Mouse (Mus musculus): Measurements from ENCODE around the gene Gprc5c. TPM values are rescaled to one million over a fixed set of nuclear protein-coding genes. Genes with fewer than 3 reads are reported as not detected.

The Gprc5c gene
- polyA plus RNA-seq, 1 experiment from 2014 or later, result 41.1 TPM

Other genes with a start within 250 kb of the Gprc5c start
- 1,033 and 1,082 TPM in 2 replicates for gene Rpl38, start 182.6 kb upstream of the Gprc5c start, polyA plus RNA-seq (2014; fragmentation: Nextera tagmentation; extraction: Ambion mirVana)
- gene Ttyh2, start 175.7 kb upstream of the Gprc5c start, polyA plus RNA-seq (2014; fragmentation: Nextera tagmentation; extraction: Ambion mirVana), result 9.5 and 10.0 TPM in 2 replicates
- gene Dnaic2, start 123.7 kb upstream of the Gprc5c start, polyA plus RNA-seq (2014; fragmentation: Nextera tagmentation; extraction: Ambion mirVana), result 0.20 TPM in 1 of 2 replicates, not detected in the other
- gene Kif19a, start 85.8 kb upstream of the Gprc5c start, polyA plus RNA-seq (2014; fragmentation: Nextera tagmentation; extraction: Ambion mirVana), result 0.15 TPM in 1 of 2 replicates, not detected in the other
- 0.09 and 0.65 TPM in 2 replicates for gene Btbd17, start 55.2 kb upstream of the Gprc5c start, polyA plus RNA-seq (2014; fragmentation: Nextera tagmentation; extraction: Ambion mirVana)
- gene Gpr142, start 52.2 kb upstream of the Gprc5c start, polyA plus RNA-seq (2014; fragmentation: Nextera tagmentation; extraction: Ambion mirVana), result 0.13 TPM in 1 of 2 replicates, not detected in the other
- gene Cd300a, start 38.9 kb downstream of the Gprc5c start, polyA plus RNA-seq (2014; fragmentation: Nextera tagmentation; extraction: Ambion mirVana), result 0.45 and 0.61 TPM in 2 replicates
- gene Cd300lb, start 83.2 kb downstream of the Gprc5c start, polyA plus RNA-seq (2014; fragmentation: Nextera tagmentation; extraction: Ambion mirVana), result not detected in 2 replicates
- not detected in 2 replicates for gene Cd300c, start 118.0 kb downstream of the Gprc5c start, polyA plus RNA-seq (2014; fragmentation: Nextera tagmentation; extraction: Ambion mirVana)
- 0.07 and 0.09 TPM in 2 replicates for gene Cd300ld, start 138.8 kb downstream of the Gprc5c start, polyA plus RNA-seq (2014; fragmentation: Nextera tagmentation; extraction: Ambion mirVana)
- gene Cd300c2, start 150.7 kb downstream of the Gprc5c start, polyA plus RNA-seq (2014; fragmentation: Nextera tagmentation; extraction: Ambion mirVana), result 0.47 and 0.65 TPM in 2 replicates
- gene Cd300ld2, start 165.0 kb downstream of the Gprc5c start, polyA plus RNA-seq (2014; fragmentation: Nextera tagmentation; extraction: Ambion mirVana), result not detected in 2 replicates
- not detected in 2 replicates for gene Cd300ld4, start 175.9 kb downstream of the Gprc5c start, polyA plus RNA-seq (2014; fragmentation: Nextera tagmentation; extraction: Ambion mirVana)
- not detected in 2 replicates for gene Cd300ld5, start 186.6 kb downstream of the Gprc5c start, polyA plus RNA-seq (2014; fragmentation: Nextera tagmentation; extraction: Ambion mirVana)
- gene Cd300ld3, start 197.3 kb downstream of the Gprc5c start, polyA plus RNA-seq (2014; fragmentation: Nextera tagmentation; extraction: Ambion mirVana), result not detected in 2 replicates
- gene Cd300e, start 211.0 kb downstream of the Gprc5c start, polyA plus RNA-seq (2014; fragmentation: Nextera tagmentation; extraction: Ambion mirVana), result not detected in 2 replicates
- 1.1 and 1.2 TPM in 2 replicates for gene Rab37, start 240.3 kb downstream of the Gprc5c start, polyA plus RNA-seq (2014; fragmentation: Nextera tagmentation; extraction: Ambion mirVana)

All from limb, embryonic 11.5 days (tissue).